Mouse (Mus musculus) limb, embryonic 15.5 days (tissue): ENCODE measurements around the gene Emc10. TPM values are rescaled to one million over a fixed set of nuclear protein-coding genes. Genes with fewer than 3 reads are reported as not detected.

Experiments
- ATAC-seq: fragments of 200-750 bp; cut with Nextera tagmentation; 2 replicates; pipeline ENCODE4 v1.8.0; 2017; ENCODE audit warnings: low read depth, moderate TSS enrichment; ENCODE audit not compliant: insufficient number of reproducible peaks, low FRiP score, low TSS enrichment
- H3K27ac ChIP-seq: fragments of 300-500 bp; sonication (generic); 2 replicates; pipeline ENCODE4 v1.5.1; 2015; ENCODE audit warnings: moderate library complexity, mild to moderate bottlenecking, inconsistent platforms
- H3K27me3 ChIP-seq: fragments of 300-500 bp; sonication (generic); 2 replicates; pipeline ENCODE4 v1.6.1; 2015; ENCODE audit warnings: inconsistent platforms
- H3K36me3 ChIP-seq: fragments of 300-500 bp; sonication (generic); 2 replicates; pipeline ENCODE4 v1.6.1; 2015; ENCODE audit warnings: inconsistent platforms
- H3K4me1 ChIP-seq: fragments of 300-500 bp; sonication (generic); 2 replicates; pipeline ENCODE4 v1.6.1; 2015; ENCODE audit warnings: inconsistent platforms
- H3K4me2 ChIP-seq: fragments of 300-500 bp; sonication (generic); 2 replicates; pipeline ENCODE4 v1.6.1; 2015; ENCODE audit warnings: mild to moderate bottlenecking, inconsistent platforms
- H3K4me3 ChIP-seq: fragments of 300-500 bp; sonication (generic); 2 replicates; pipeline ENCODE4 v1.5.1; 2015; ENCODE audit warnings: mild to moderate bottlenecking, inconsistent platforms
- H3K9ac ChIP-seq: fragments of 300-500 bp; sonication (generic); 2 replicates; pipeline ENCODE4 v1.6.1; 2015; ENCODE audit warnings: inconsistent platforms
- H3K9me3 ChIP-seq: fragments of 300-500 bp; sonication (generic); 2 replicates; pipeline ENCODE4 v1.6.1; 2016; ENCODE audit warnings: inconsistent platforms
- WGBS: fragments of 180-500 bp; shearing (Covaris S2); methylation state at CpG from one replicate; pipeline ENCODE4 v1.1.7; 2015; 5-methylcytosine and 5-hydroxymethylcytosine counted together
- polyA plus RNA-seq: library from polyadenylated mRNA; unstranded; fragments of >200 nt; fragmentation: Nextera tagmentation; extraction: Ambion mirVana; gene quantifications from 2 replicates; pipeline ENCODE4 v1.2.1, GENCODE M21; 2015

Emc10 gene
- polyA plus RNA-seq, 1 experiment from 2014 or later, result 116 TPM

DNA sequence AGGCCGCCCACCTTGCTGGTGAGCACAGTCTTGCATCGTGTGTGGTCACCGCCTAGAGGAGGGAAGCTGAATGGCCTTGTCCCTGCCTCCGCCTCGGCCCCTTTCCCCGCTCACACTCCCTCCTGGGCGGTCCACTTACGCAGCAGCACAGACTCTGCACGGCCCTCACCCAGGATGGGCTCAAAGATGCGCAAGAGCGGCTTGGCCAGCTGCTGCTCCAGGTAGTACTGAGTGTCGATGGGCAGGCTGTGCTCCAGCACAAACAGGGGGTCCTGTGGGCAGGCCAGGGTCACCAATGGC is 37.4 kb upstream of the Emc10 start:
- H3K4me2 ChIP-seq, result no peak overlapping the region
- H3K27ac ChIP-seq, result no peak overlapping the region
- H3K9me3 ChIP-seq, result no peaks in the 10 kb centered on the region
- 0 out of 2 replicates have a peak, but pooled peaks cover 4% of the 10 kb centered on the region for H3K4me1 ChIP-seq
- H3K9ac ChIP-seq, result no peak overlapping the region
- no peak overlapping the region for H3K4me3 ChIP-seq
- no peak for ATAC-seq
- 86% methylated on average over 12 of the region's 12 CpGs for WGBS
- H3K27me3 ChIP-seq, result peaks cover 6% of the 10 kb centered on the region
- H3K36me3 ChIP-seq, result peaks cover 64% of the 10 kb centered on the region

DNA sequence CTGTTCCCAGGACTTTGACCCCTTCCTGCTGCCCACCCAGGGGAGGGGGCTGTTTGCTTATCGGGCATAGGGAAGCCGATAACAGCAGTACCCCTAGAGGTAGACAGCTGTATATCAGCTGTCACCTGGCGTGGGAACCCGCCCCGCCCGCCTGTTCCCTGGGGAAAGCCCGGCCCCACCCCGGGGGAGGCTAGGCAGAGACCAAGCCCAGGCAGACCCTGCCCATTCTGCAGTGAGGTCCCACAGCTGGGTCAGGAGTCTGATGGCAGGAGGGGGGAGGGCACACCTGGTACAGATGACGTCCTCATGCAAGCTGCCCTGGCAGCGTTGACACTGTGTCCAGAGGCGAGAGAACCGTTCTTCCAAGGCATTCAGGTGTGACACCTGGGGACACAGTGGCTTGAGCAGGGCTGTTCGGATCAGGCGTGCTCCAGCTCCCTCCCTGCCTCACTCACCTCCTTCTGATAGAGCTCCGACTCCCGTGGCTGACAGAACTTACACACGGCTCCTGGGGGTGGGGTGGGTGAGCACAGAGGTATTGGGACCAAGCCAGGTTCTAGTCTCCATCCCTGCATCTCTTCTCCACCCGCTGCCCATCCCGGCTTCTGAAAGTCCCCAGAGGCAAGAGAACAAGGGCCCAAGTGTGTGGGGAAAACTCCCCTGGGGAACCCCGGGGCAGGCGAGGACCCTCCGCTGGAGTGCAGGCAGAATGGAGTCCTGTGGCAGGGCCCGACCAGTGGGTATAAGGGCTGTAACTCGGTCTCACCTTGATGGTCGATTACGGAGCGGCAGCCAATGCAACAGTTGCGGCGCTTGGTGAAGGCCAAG is 36.8 kb upstream of the Emc10 start:
- no peak overlapping the region for H3K4me3 ChIP-seq
- peaks cover 10% of the 10 kb centered on the region for H3K27me3 ChIP-seq
- ATAC-seq, result no peak
- no peak overlapping the region for H3K9ac ChIP-seq
- no peak overlapping the region for H3K4me2 ChIP-seq
- H3K27ac ChIP-seq, result no peak overlapping the region
- H3K36me3 ChIP-seq, result peaks cover 59% of the 10 kb centered on the region
- H3K4me1 ChIP-seq, result peaks cover 5% of the 10 kb centered on the region
- 79% methylated on average over 29 of the region's 29 CpGs for WGBS
- H3K9me3 ChIP-seq, result no peaks in the 10 kb centered on the region

DNA sequence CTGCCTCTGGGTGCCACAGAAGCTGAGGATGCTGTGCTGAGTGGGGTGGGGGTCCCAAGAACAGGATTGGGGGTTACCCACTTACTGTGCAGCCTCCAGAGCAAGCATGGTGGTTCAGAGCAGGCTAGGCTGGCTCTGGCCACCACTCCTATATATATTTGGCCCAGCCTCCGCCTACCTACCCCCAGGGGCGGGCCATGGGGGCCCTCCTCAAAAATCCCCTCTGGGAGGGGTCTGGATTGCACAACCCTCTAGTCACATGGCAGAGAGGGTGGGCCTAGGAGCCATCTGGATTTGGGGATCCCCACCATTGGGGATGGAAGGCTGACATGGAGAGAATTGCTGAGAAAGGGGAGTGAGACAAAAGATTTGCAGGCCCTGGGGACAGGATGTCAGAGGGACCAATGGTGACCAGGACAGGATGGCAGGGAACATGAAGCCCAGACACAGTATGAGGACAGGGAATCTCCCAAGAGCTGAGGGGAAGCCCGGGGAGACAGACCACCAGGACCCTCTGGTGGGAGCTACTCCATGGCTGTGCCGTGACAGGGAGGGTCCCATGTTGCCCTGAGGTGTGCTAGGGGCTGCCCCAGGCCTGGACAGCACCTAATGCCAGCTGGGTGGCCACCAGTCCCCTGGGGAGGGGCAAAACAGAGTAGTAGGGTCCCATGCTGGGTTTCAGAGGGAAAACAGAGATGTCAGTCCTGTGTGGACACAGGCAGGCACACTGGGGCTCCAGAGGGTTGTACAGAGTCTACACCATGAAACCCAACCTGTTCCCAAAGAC is 35.8 kb upstream of the Emc10 start, which contains the start of gene Spib:
Spib (minus strand) TSS at position 126 of the 787 bp plus-strand sequence.
- no peak within 1 kb of the TSS for H3K9ac ChIP-seq
- WGBS, result 76% methylated on average over 4 of the region's 4 CpGs
- peaks cover 49% of the 10 kb centered on the region for H3K36me3 ChIP-seq

DNA sequence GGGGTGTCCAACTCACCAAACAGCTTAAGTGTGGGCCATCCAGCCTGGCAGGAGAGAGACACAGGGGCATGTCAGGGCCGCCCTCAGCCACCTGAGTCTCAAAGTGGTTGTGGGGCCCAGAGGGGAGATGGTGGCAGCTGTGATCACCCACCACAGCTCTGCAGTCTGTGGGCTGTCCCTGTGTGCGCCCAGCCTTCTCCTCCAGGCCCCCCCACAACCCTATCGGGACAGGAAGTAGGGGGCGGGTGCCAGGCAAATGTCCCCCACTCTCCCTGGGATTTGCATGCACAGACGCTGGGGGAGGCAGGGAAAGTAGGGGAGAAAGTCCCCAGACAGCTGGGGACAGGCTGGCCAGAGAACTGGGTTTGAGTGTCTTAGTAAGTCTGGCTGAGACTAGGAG is 34.9 kb upstream of the Emc10 start:
- no peak overlapping the region for H3K27ac ChIP-seq
- WGBS, result 40% methylated on average over 5 of the region's 5 CpGs
- H3K9me3 ChIP-seq, result no peaks in the 10 kb centered on the region
- peaks cover 40% of the 10 kb centered on the region for H3K36me3 ChIP-seq
- H3K4me3 ChIP-seq, result no peak overlapping the region
- H3K27me3 ChIP-seq, result peaks cover 21% of the 10 kb centered on the region
- peaks cover 7% of the 10 kb centered on the region for H3K4me1 ChIP-seq
- H3K9ac ChIP-seq, result no peak overlapping the region
- no peak overlapping the region for H3K4me2 ChIP-seq
- no peak for ATAC-seq

More for the DNA sequence above, 35.8 kb upstream of the Emc10 start, which contains the start of gene Spib:
- Histone ChIP-seq H3K4me2 (no peak within 1 kb of the TSS), H3K27ac (no peak within 1 kb of the TSS), H3K9me3 (no peaks in the 10 kb centered on the region), H3K4me1 (peaks cover 10% of the 10 kb centered on the region), H3K27me3 (peaks cover 12% of the 10 kb centered on the region), H3K4me3 (no peak within 1 kb of the TSS)
- ATAC-seq, result no peak

DNA sequence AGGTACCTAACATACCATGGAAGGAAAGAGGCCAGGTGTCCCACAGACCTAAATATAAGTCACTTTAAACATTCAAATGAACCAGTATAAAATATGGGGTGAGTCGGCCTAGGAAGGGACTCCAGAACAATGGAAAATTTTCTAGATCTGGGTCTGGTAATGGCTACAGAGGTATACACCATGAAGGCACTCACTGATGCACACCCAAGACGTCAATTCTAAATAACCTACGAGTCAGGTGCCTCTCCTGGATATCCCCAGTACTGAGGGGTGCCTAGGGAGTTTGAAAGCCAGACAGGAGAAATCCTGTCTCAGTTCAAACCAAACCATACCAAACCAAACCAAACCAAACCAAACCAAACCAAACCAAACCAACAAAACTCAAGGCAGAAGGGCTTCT is 34.2 kb upstream of the Emc10 start:
- Histone ChIP-seq H3K4me2 (no peak overlapping the region), H3K36me3 (peaks cover 33% of the 10 kb centered on the region), H3K9me3 (no peaks in the 10 kb centered on the region), H3K27me3 (peaks cover 28% of the 10 kb centered on the region), H3K9ac (no peak overlapping the region), H3K4me1 (peaks cover 7% of the 10 kb centered on the region), H3K27ac (no peak overlapping the region), H3K4me3 (no peak overlapping the region)
- ATAC-seq, result no peak
- 70% methylated on average over 3 of the region's 3 CpGs for WGBS

GRCm38 (mm10) chr7:44529518-44529917 is 33.2 kb upstream of the Emc10 start:
- WGBS, result 66% methylated on average over 5 of the region's 5 CpGs
- Histone ChIP-seq H3K9me3 (no peaks in the 10 kb centered on the region), H3K36me3 (peaks cover 23% of the 10 kb centered on the region), H3K27ac (no peak overlapping the region), H3K27me3 (peaks cover 38% of the 10 kb centered on the region), H3K4me3 (no peak overlapping the region), H3K4me2 (no peak overlapping the region), H3K9ac (no peak overlapping the region), H3K4me1 (peaks cover 15% of the 10 kb centered on the region)
- no peak for ATAC-seq

DNA sequence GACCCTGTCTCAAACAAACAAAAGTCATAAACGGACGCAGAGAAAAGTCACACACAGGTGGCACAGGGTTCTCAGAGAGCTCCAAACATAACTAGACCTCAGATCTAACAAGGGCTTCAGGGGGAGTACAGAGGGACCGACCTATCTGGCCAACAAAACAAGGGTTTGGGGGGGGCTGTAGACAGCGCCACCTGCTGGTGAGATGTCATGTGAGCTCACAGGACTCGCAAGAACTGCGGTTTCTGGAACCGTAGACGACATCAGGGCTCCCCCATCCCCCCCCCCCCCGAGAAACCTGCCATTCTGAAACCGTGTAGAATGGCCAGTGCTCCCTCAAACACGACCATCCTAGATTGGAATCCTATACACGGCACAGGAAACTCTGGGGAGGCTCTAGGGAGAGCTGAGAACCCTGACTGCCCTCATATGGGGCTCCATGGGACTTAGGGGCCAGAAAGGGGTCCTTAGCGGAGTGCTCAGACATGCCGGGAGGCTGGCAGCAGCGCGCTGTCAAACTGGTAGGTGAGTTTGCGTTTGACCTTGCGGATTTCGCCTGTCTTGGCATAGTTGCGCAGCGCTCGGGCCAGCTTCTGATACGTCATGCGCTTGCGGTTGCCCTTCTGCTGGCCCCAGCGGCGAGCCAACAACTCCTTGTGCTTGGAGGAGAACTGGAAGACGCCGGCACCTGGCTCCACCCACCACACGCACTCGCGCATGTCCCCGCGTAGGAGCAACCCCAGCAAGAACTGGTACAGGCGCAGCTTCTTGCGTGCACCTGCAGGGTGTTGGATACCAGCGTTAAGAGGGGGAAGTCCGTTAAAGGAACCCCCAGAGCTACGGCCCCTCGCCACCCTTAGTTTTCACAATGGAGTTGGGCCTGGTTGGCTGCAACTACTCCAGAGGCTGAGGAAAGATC is 31.4 kb upstream of the Emc10 start:
- no peak for ATAC-seq
- WGBS, result 4% methylated on average over 40 of the region's 40 CpGs
- H3K9ac ChIP-seq, result 0 out of 2 replicates have a peak overlapping the region, but pooled peaks have one; percentile 23
- H3K4me1 ChIP-seq, result peaks cover 16% of the 10 kb centered on the region
- H3K4me3 ChIP-seq, result peak overlapping the region; percentile 40
- H3K27me3 ChIP-seq, result peaks cover 56% of the 10 kb centered on the region
- no peak overlapping the region for H3K27ac ChIP-seq
- peaks cover 6% of the 10 kb centered on the region for H3K36me3 ChIP-seq
- no peaks in the 10 kb centered on the region for H3K9me3 ChIP-seq
- H3K4me2 ChIP-seq, result peak overlapping the region; percentile 81

DNA sequence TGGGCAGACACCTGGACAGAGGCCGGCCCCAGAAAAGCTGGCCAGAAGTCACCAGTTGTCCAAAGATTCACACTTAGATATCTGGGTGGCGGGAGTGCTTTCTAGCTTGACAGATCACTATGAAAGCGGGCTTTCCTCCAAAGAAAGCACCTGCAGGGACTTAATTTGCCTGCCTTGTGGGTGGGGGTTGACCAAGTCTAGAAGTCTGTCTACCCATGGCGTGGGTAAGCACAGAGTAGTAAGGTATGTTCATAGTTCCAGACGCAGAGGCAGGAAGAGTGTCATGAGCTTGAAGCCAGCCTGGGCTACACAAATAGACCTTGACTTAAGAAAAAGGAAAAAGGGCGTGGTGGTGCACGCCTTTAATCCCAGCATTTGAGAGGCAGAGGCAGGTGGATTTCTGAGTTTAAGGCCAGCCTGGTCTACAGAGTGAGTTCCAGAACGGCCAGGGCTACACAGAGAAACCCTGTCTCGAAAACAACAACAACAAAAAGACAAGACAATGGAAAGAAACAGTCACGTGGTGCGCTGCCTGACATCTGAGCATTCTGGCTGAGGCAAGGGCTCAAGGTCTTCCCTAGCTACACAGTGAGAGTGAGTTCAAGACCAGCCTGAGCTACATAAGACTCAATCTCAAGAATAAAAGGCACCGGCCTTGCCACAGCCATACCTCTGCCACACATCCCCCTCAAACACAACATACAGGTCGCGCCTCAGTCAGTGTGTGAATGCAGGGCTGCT is 30.3 kb upstream of the Emc10 start:
- H3K4me2 ChIP-seq, result no peak overlapping the region
- H3K27ac ChIP-seq, result no peak overlapping the region
- no peak overlapping the region for H3K4me3 ChIP-seq
- H3K36me3 ChIP-seq, result no peaks in the 10 kb centered on the region
- H3K9ac ChIP-seq, result no peak overlapping the region
- WGBS, result 87% methylated on average over 14 of the region's 14 CpGs
- no peaks in the 10 kb centered on the region for H3K9me3 ChIP-seq
- peaks cover 19% of the 10 kb centered on the region for H3K4me1 ChIP-seq
- peaks cover 68% of the 10 kb centered on the region for H3K27me3 ChIP-seq
- ATAC-seq, result no peak

DNA sequence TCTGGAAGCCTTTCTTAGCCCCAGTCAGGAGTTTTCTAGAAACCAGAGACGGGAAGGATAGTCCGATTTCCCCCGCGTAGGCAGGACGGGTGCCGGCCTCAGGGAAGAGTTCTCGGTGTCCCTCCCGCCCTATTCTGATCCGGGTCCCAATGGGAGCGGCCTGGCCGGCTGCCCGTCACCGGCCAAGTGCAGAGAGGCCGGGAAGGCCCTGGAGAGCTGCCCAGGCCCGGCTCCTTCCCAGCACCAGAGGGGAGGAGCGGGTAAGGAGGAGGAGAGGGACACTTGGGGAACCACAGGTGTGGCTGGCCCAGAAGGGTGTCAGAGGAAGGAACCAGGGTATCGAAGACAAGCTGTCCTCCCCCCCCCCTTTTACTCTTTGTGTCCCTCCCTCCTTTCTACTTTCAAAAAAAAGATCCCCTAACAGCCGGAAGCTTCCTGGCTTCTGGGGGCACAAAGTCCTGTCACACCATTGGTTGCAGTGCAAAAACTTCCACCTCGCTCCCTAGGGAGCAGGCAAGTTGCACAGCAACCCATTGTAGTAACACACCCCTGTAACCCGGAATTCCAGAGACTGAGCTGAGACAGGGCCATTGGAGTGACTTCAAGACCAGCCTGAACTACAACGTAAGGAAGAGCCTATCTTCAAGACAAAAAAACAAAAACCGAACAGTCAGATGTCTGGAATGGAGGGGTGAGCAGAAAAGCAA is 28.9 kb upstream of the Emc10 start:
- no peak overlapping the region for H3K9ac ChIP-seq
- peak overlapping the region; percentile 29 for H3K4me2 ChIP-seq
- no peak for ATAC-seq
- H3K4me1 ChIP-seq, result peaks cover 22% of the 10 kb centered on the region
- H3K4me3 ChIP-seq, result 0 out of 2 replicates have a peak overlapping the region, but pooled peaks have one; percentile 4
- peaks cover 74% of the 10 kb centered on the region for H3K27me3 ChIP-seq
- no peaks in the 10 kb centered on the region for H3K9me3 ChIP-seq
- H3K36me3 ChIP-seq, result no peaks in the 10 kb centered on the region
- WGBS, result 15% methylated on average over 22 of the region's 22 CpGs
- no peak overlapping the region for H3K27ac ChIP-seq

GRCm38 (mm10) chr7:44524502-44524901 is 28.2 kb upstream of the Emc10 start, which contains the start of gene Mybpc2:
Gene Mybpc2 (minus strand): TSS chr7:44524656.
- Histone ChIP-seq H3K4me2 (peak within 1 kb of the TSS; percentile 29), H3K9ac (no peak within 1 kb of the TSS), H3K36me3 (no peaks in the 10 kb centered on the region), H3K9me3 (no peaks in the 10 kb centered on the region), H3K27me3 (peaks cover 74% of the 10 kb centered on the region), H3K4me3 (0 out of 2 replicates have a peak within 1 kb of the TSS, but pooled peaks have one; percentile 4), H3K4me1 (peaks cover 22% of the 10 kb centered on the region), H3K27ac (no peak within 1 kb of the TSS)
- 23% methylated on average over 12 of the region's 12 CpGs for WGBS
- no peak for ATAC-seq
